Mouse (Mus musculus): ENCODE measurements around the gene Ergic3.

DNA sequence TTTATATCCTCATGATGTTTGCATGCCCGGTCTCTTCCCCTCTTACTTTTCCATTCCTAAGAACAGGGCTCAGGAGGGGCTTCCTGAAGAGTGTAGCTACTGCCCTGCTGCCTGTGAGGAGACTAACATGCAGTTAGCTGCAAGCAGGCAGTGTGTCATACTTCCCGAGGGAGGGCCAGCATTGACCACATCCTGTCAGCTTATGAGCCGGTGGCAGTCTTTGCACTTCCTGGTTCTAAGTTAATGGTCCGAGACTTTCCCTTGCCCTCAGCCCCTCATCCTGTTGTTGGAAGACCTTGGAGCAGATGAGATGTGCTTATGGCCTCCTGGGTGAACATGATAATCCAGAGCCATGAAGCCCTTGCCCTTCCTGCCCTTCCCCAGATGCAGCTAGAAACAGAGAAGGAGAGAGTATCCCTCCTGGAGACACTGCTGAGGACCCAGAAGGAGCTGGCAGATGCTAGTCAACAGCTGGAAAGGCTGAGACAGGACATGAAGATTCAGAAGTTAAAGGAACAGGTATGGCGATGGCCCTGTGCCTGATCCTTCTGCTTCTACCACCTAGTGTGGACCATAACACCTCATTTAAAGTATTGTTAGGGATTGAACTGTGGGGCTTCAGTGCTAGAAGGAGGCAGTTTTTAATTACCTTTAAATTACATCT is 28.4 kb upstream of the Ergic3 start:
- TF ChIP-seq CTCF (IDR thresholded peaks at IDR 0.05; ENCODE audit: borderline replicate concordance, extremely low read depth, insufficient read depth, insufficient read length) = no peak
- no peak for TF ChIP-seq POLR2A (IDR thresholded peaks at IDR 0.05; ENCODE audit: borderline replicate concordance, extremely low read depth, insufficient read depth, insufficient read length, poor library complexity, severe bottlenecking)

Measured in brain, embryonic 14.5 days (tissue).